Mouse (Mus musculus) testis, adult 2 months (tissue): ENCODE data around the gene Spire2. TPM values are rescaled to one million over a fixed set of nuclear protein-coding genes. Genes with fewer than 3 reads are reported as not detected.
"Not testable (repeated sequence)": the region's sequence is repeated elsewhere in the genome, so short reads cannot be mapped to it uniquely, and the experiment has no call there.

Experiments used
- H3K27ac ChIP-seq: fragments of 200-500 bp; 2 replicates; pipeline ENCODE4 v1.5.1; 2012; ENCODE audit warnings: low read depth, low read length; ENCODE audit not compliant: control insufficient read depth, insufficient read depth
- H3K27me3 ChIP-seq: fragments of 200-500 bp; 2 replicates; pipeline ENCODE4 v1.6.1; 2012; ENCODE audit warnings: mild to moderate bottlenecking, low read length, moderate library complexity; ENCODE audit not compliant: control insufficient read depth, insufficient read depth
- H3K36me3 ChIP-seq: fragments of 200-500 bp; 2 replicates; pipeline ENCODE4 v1.6.1; 2012; ENCODE audit warnings: mild to moderate bottlenecking, low read length; ENCODE audit not compliant: control insufficient read depth, insufficient read depth
- H3K4me1 ChIP-seq: fragments of 200-500 bp; 2 replicates; pipeline ENCODE4 v1.6.1; 2012; ENCODE audit warnings: low read length; ENCODE audit not compliant: control insufficient read depth, insufficient read depth
- H3K4me3 ChIP-seq: fragments of 200-500 bp; 2 replicates; pipeline ENCODE4 v1.5.1; 2012; ENCODE audit warnings: low read depth, mild to moderate bottlenecking, low read length, moderate library complexity, mixed read lengths; ENCODE audit not compliant: control insufficient read depth
- CTCF ChIP-seq: fragments of 200-500 bp; IDR thresholded peaks from 2 replicates; pipeline ENCODE4 v1.5.1; 2012; ENCODE audit warnings: low read depth, mild to moderate bottlenecking, inconsistent platforms, low read length, moderate library complexity; ENCODE audit not compliant: control insufficient read depth, insufficient read depth, insufficient replicate concordance
- POLR2A ChIP-seq: fragments of 200-500 bp; IDR thresholded peaks from 2 replicates; pipeline ENCODE4 v1.6.1; 2012; ENCODE audit warnings: low read depth, mild to moderate bottlenecking, inconsistent platforms, low read length, moderate library complexity; ENCODE audit not compliant: control insufficient read depth
- polyA plus RNA-seq: library from polyadenylated mRNA; depleted of rRNA; stranded (reverse); fragments of >200 nt; gene quantifications from 2 replicates; pipeline ENCODE4 v1.2.3, GENCODE M21; 2012

Spire2 gene
- polyA plus RNA-seq, 1 experiment = 26.0 TPM

DNA sequence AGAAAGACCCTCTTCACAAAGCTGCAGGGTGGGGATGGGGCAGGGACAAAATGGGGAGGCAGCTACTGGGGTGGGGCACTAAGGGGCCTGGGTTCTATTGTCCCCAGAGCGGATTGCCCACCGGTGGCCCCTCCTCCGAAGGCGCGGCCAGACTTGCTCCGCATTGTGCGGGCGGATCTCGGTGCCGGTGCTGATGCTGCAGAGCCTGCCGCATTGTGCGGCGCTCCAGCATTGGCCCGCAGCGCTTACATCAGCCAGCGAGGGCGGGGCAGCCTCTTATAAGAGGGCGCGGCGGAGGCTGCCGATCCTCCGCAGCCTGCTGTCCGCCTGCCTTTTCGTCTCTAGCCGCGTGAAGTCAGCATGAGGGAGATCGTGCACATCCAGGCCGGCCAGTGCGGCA lies 78.7 kb downstream of the Spire2 start, which contains the start of gene Tubb3:
TSS of gene Tubb3 (plus strand) at position 179 of the 400 bp plus-strand sequence.
- H3K27me3 ChIP-seq = no peaks in the 10 kb centered on the region
- H3K4me3 ChIP-seq = peak within 1 kb of the TSS; percentile 78
- H3K27ac ChIP-seq = peak within 1 kb of the TSS; percentile 60
- TF ChIP-seq CTCF (no peak), POLR2A (peak; percentile 67)
- H3K4me1 ChIP-seq = peaks cover 14% of the 10 kb centered on the region
- no peaks in the 10 kb centered on the region for H3K36me3 ChIP-seq

DNA sequence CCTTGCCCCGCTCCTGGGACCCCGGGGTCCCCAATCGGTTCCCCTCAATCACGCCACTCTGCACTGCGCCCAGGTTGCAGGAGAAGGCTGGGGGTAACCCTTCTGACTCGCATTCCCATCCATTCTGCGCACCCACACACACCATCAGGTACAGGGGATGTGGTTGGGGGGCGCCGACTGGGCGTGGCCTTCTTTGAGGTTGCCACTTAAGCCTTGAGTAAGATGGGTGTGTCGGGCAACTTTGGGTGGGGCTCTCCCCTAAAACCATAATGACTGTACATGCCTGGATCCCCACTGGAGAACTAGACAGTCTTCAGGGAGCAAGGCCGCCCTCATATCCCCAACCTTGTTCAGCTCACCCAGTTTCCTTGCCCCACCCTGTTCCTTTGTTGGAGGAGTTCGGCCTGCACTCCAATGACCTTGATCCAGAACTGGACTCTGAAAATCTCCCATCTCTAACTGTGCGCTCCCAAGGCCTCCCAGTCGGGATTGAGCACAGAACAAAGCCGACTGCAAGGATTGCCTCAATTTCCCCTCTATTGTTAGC lies 79.3 kb downstream of the Spire2 start:
- Histone ChIP-seq H3K27ac (peak overlapping the region; percentile 60), H3K27me3 (no peaks in the 10 kb centered on the region), H3K4me1 (peaks cover 14% of the 10 kb centered on the region), H3K4me3 (peak overlapping the region; percentile 78), H3K36me3 (no peaks in the 10 kb centered on the region)
- TF ChIP-seq POLR2A = no peak
- no peak for TF ChIP-seq CTCF

DNA sequence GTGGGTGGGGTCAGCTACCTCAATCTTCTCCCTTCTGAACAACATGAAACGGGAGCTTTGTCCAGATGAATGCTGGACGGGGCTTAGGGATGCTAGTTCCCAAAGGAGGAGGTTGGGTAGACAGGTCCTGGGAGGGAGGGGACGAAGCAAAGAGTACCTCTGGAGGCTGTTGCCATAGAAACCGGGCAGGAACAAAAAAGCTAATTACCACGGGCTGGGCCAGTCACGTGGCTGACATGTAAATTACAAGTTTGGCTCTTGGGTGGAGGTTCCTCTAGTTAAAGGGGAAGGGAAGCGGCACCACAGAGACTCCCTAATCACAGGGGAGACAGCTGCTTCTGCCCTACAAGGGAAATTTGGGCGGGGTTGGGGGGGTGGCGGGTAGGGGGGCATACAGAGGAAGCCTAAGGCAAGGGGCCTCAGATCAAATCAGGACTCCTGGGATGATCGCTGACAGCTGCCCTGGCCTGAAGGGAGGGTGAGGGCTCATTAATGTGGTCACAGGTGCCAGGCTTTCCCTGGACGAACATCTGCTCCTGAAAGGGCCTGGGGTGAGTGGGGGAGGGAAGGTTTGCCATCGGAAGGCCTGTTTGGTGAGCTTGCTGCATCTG lies 80.2 kb downstream of the Spire2 start:
- TF ChIP-seq CTCF (no peak), POLR2A (no peak)
- no peaks in the 10 kb centered on the region for H3K27me3 ChIP-seq

DNA sequence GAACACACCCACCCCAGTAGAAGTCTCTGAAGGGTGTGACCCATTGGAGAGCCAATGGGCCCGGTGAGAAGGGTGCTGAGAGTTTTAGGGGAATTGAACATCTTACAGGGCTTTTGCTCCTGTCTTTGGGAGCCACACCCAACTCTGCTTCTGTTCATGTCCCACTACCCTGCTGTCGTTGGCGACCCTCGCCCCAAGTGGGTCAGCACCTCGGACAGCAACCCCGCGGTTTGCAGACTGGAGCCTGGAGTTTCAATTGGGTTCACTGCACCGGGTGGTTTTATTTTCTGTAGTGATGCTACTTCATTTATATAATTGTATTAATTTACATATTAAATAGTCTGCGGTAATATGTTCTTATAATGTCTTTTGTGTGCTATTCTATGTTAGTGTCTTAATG lies 81.7 kb downstream of the Spire2 start:
- Histone ChIP-seq H3K27me3 (no peaks in the 10 kb centered on the region), H3K4me1 (peaks cover 14% of the 10 kb centered on the region), H3K36me3 (no peaks in the 10 kb centered on the region), H3K27ac (no peak overlapping the region), H3K4me3 (no peak overlapping the region)
- TF ChIP-seq CTCF (no peak), POLR2A (no peak)

More for the DNA sequence above, 80.2 kb downstream of the Spire2 start:
- Histone ChIP-seq H3K27ac (no peak overlapping the region), H3K4me3 (peak overlapping the region; percentile 20), H3K4me1 (peaks cover 14% of the 10 kb centered on the region), H3K36me3 (no peaks in the 10 kb centered on the region)

DNA sequence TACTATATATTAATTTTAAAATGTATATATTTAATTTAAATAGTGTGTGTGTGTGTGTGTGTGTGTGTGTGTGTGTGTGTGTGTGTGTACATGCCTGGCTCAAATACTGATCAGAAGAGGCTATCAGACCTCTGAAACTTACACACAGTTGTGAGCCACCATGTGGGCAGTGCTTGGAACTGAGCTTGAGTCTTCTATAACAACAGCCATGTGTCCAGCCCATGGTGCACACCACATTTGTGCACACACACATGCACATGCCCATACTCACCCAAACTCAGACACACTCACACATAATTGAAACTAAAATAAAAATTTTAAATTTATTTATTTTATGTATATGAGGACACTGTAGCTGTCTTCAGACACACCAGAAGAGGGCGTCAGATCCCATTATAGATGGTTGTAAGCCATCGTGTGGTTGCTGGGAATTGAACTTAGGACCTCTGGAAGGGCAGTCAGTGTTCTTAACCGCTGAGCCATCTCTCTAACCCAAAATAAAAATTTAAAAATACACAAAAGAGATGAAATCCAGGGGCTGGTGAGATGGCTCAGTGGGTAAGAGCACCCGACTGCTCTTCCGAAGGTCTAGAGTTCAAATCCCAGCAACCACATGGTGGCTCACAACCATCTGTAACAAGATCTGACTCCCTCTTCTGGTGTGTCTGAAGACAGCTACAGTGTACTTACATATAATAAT lies 82.6 kb downstream of the Spire2 start:
- not testable (repeated sequence) for H3K36me3 ChIP-seq

DNA sequence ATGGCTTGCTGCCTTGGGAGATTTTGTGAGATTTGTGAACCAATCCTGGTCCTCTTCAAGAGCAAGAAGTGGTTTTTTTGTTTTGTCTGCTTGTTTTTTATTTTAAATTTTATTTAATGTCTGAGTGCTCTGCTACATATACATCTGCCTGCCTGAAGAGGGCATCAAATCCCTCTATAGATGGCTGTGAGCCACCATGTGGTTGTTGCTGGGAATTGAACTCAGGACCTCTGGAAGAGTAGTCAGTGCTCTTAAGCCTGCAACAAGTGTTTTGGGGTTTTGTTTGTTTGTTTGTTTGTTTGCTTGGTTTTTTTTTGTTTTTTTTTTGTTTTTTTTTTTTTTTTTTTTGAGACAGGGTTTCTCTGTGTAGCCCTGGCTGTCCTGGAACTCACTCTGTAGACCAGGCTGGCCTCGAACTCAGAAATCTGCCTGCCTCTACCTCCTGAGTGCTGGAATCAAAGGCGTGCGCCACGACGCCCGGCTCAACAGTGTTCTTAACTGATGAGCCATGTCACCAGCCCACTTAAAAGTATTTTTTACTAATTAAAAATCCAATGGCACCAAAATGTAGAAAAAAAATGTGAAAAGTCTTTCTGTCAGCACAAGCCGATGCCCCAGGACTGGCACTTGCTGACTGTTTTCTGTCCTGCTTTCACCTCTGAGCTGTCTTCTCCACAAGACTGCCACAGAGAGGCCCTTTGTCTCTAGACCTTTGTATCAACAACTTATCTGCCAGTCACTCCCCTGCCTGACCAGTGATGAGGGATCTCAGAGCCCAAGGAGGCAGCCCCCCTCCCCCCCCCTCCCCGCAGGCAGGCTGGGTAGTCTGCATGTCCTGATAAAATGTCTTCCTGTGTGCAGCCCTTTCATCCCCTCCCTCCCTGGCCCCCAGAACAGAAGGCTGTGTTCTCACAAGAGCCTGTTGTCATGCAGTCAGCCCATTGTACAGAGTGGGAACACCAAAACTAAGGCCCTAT lies 83.7 kb downstream of the Spire2 start:
- no peak for TF ChIP-seq POLR2A
- no peak for TF ChIP-seq CTCF
- Histone ChIP-seq H3K27ac (peak overlapping the region; percentile 76), H3K4me1 (peaks cover 14% of the 10 kb centered on the region), H3K36me3 (no peaks in the 10 kb centered on the region), H3K27me3 (no peaks in the 10 kb centered on the region), H3K4me3 (no peak overlapping the region)

More for the DNA sequence above, 82.6 kb downstream of the Spire2 start:
- peaks cover 14% of the 10 kb centered on the region for H3K4me1 ChIP-seq
- not testable (repeated sequence) for H3K27ac ChIP-seq, H3K27me3 ChIP-seq, H3K4me3 ChIP-seq
